Mouse (Mus musculus) thymus, adult 2 months (tissue): ENCODE data around the gene Qrfp.
A peak's percentile ranks its signal among the peaks of the same experiment; 100 is the strongest.

ENCODE experiments used
- CTCF ChIP-seq: fragments of 200-500 bp; IDR thresholded peaks from 2 replicates; pipeline ENCODE4 v1.5.1; 2012; ENCODE audit warnings: mild to moderate bottlenecking, control low read depth, low read length, moderate library complexity, borderline replicate concordance; ENCODE audit not compliant: control insufficient read depth, poor library complexity, insufficient read depth; ENCODE audit errors: extremely low read depth
- POLR2A ChIP-seq: fragments of 200-500 bp; IDR thresholded peaks from 2 replicates; pipeline ENCODE4 v1.6.1; 2012; ENCODE audit warnings: mild to moderate bottlenecking, low read length, control low read depth, moderate library complexity; ENCODE audit not compliant: control insufficient read depth, poor library complexity, insufficient read depth; ENCODE audit errors: extremely low read depth

DNA sequence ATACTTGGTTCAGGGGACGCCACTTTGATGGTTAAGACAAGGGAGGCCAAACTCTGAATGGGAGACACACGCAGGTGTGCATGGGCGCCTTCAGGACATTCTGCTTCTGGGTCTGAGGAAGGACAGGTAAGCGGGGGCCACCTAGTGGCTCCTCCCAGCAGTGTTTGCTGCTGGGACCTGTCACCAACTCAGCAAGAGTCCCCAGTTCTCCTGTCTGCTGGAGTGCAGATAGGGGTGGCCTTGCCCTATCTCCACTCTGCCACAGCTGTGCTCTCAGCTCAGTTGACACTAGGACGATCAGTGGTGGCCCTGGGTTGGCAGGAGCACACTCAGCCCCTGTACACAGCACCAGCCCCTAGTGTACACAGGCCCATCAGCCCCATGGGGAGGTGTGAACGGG is 37.5 kb upstream of the Qrfp start:
- TF ChIP-seq CTCF (peak; percentile 66; the same call in 1 of the 2 replicates), POLR2A (no peak)
